Mouse (Mus musculus) olfactory bulb, adult 2 months (tissue): ENCODE measurements around the gene Mid1.
"Not testable (repeated sequence)": the region's sequence is repeated elsewhere in the genome, so short reads cannot be mapped to it uniquely, and the experiment has no call there.

ENCODE experiments used
- CTCF ChIP-seq: fragments of 200-500 bp; IDR thresholded peaks from 2 replicates; pipeline ENCODE4 v1.5.1; 2012; ENCODE audit warnings: low read depth, mild to moderate bottlenecking, low read length, moderate library complexity; ENCODE audit not compliant: insufficient read depth
- POLR2A ChIP-seq: fragments of 200-500 bp; IDR thresholded peaks from 2 replicates; pipeline ENCODE4 v1.6.1; 2012; ENCODE audit warnings: mild to moderate bottlenecking, low read depth, low read length, moderate library complexity; ENCODE audit not compliant: insufficient read depth

GRCm38 (mm10) chrX:170009801-170010221 lies 324.8 kb downstream of the Mid1 start:
- TF ChIP-seq CTCF, POLR2A: not testable (repeated sequence)
